Mouse (Mus musculus): ENCODE results near the gene Myo18b. TPM values are rescaled to one million over a fixed set of nuclear protein-coding genes. Genes with fewer than 3 reads are reported as not detected.

The Myo18b gene
- polyA plus RNA-seq, 1 experiment from 2014 or later = 22.2 TPM

DNA sequence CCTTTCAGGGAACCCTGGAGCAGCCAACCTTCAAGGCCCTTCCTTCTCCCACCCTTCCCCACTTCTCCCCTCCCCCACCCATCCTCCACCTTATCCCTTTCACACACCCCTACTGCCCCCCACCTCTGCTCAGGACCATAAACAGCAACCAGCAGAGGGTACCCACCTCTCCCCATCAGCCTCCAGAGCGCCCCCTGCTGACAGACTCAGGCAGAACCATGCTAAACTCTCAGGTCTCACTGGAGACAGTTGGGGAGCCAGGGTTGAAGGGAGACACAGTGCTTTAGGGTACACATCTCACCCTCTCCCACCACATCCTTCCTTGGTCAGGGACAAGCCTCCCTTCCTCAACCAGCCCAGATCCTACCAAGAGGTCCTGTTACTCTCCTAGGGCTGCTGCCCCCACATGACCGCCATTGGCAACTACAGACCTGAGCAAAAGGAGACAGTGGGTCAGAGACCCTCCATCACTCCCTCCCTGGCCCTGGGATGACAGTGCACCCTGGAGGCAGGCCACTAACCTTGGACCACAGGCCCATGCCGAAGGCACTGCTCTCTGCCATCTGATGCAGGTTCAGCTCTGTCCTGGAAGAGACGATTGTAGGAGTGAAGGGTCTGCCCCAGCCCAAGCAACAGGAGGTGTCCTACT lies 31.3 kb downstream of the Myo18b start:
- Histone ChIP-seq H3K27ac (ENCODE audit: low read depth, low read length) (no peak overlapping the region), H3K9me3 (replicated peaks; ENCODE audit: control insufficient read depth, low read length) (no peaks in the 10 kb centered on the region), H3K36me3 (ENCODE audit: control insufficient read depth, insufficient read depth, low read length) (peaks cover 8% of the 10 kb centered on the region; the same call in 1 of the 2 replicates), H3K4me3 (ENCODE audit: low read depth, low read length) (no peak overlapping the region), H3K9ac (ENCODE audit: low read depth, low read length) (no peak overlapping the region), H3K4me1 (ENCODE audit: control insufficient read depth, insufficient read depth, low read length) (no peaks in the 10 kb centered on the region), H3K27me3 (ENCODE audit: control insufficient read depth, insufficient read depth, low read length) (no peaks in the 10 kb centered on the region), H3K4me2 (no peak overlapping the region)
- no peak for ATAC-seq (replicated peaks; ENCODE audit: insufficient number of reproducible peaks, low FRiP score, low TSS enrichment)
- WGBS (ENCODE audit: insufficient replicate concordance) = 48% methylated on average over 4 of the region's 4 CpGs

- Histone ChIP-seq H3K27me3 (ENCODE audit: control insufficient read depth, insufficient read depth, low read length) (no peaks in the 10 kb centered on the region), H3K9me3 (replicated peaks; ENCODE audit: control insufficient read depth, low read length) (no peaks in the 10 kb centered on the region), H3K9ac (ENCODE audit: low read depth, low read length) (no peak overlapping the region), H3K36me3 (ENCODE audit: control insufficient read depth, insufficient read depth, low read length) (peaks cover 3% of the 10 kb centered on the region; the same call in 1 of the 2 replicates), H3K4me3 (ENCODE audit: low read depth, low read length) (no peak overlapping the region), H3K27ac (ENCODE audit: low read depth, low read length) (no peak overlapping the region), H3K4me1 (ENCODE audit: control insufficient read depth, insufficient read depth, low read length) (no peaks in the 10 kb centered on the region), H3K4me2 (no peak overlapping the region)
- 69% methylated on average over 12 of the region's 12 CpGs for WGBS (ENCODE audit: insufficient replicate concordance)
- no peak for ATAC-seq (replicated peaks; ENCODE audit: insufficient number of reproducible peaks, low FRiP score, low TSS enrichment)
These were observed 36.7 kb downstream of the Myo18b start for GRCm38 (mm10) chr5:112859379-112860035.

DNA sequence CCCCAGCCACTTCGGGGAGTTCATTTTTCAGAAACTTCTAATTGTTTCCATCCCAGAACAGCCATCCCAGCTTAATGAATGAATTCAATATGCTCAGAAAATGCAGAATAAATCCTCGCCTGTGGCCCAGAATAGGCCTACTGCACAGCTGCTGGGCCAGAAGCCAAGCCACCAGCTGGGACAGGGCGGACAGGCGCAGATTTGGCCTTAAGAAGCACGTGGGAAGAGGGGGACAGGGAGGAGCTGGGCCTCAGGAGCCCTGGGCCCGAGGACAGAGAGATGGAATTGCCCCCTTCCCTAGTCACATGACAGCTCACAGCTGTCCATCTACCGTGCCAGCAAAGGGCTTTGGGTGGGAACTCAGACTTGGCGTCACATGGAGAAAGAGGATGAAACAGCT lies 43.0 kb downstream of the Myo18b start:
- 58% methylated on average over 8 of the region's 8 CpGs for WGBS (ENCODE audit: insufficient replicate concordance)
- Histone ChIP-seq H3K4me3 (ENCODE audit: low read depth, low read length) (no peak overlapping the region), H3K27ac (ENCODE audit: low read depth, low read length) (no peak overlapping the region), H3K4me1 (ENCODE audit: control insufficient read depth, insufficient read depth, low read length) (peaks cover 20% of the 10 kb centered on the region), H3K36me3 (ENCODE audit: control insufficient read depth, insufficient read depth, low read length) (no peaks in the 10 kb centered on the region; the same call in 1 of the 2 replicates), H3K4me2 (no peak overlapping the region), H3K9ac (ENCODE audit: low read depth, low read length) (no peak overlapping the region), H3K9me3 (replicated peaks; ENCODE audit: control insufficient read depth, low read length) (no peaks in the 10 kb centered on the region), H3K27me3 (ENCODE audit: control insufficient read depth, insufficient read depth, low read length) (0 out of 2 replicates have a peak, but pooled peaks cover 4% of the 10 kb centered on the region)
- ATAC-seq (replicated peaks; ENCODE audit: insufficient number of reproducible peaks, low FRiP score, low TSS enrichment) = no peak

DNA sequence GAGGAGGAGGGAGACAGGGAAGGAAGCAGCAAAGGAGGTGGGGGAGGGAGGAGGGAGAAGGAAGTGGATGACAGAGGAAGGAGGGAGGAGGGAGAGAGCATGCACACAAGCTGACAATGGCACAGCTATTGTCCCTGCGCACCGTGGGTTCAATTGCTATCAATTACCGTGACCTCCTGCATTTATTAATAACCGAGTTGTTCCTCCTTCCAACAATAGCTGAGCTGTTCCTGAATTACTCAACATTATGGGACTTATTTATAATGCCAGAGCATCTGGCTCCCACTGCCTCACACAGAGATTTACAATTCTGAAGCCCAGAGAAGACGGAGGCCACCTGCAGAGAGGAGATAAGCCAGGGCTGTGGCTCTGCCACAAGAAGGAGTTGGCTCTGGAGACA lies 44.8 kb downstream of the Myo18b start:
- no peak overlapping the region for H3K9ac ChIP-seq (ENCODE audit: low read depth, low read length)
- no peaks in the 10 kb centered on the region for H3K36me3 ChIP-seq (ENCODE audit: control insufficient read depth, insufficient read depth, low read length)
- no peak overlapping the region for H3K4me3 ChIP-seq (ENCODE audit: low read depth, low read length)
- ATAC-seq (replicated peaks; ENCODE audit: insufficient number of reproducible peaks, low FRiP score, low TSS enrichment) = no peak
- no peak overlapping the region for H3K27ac ChIP-seq (ENCODE audit: low read depth, low read length)
- H3K4me1 ChIP-seq (ENCODE audit: control insufficient read depth, insufficient read depth, low read length) = peaks cover 20% of the 10 kb centered on the region
- no peaks in the 10 kb centered on the region for H3K9me3 ChIP-seq (replicated peaks; ENCODE audit: control insufficient read depth, low read length)
- WGBS (ENCODE audit: insufficient replicate concordance) = 45% methylated on average over 5 of the region's 5 CpGs
- 0 out of 2 replicates have a peak, but pooled peaks cover 4% of the 10 kb centered on the region for H3K27me3 ChIP-seq (ENCODE audit: control insufficient read depth, insufficient read depth, low read length)
- no peak overlapping the region for H3K4me2 ChIP-seq

- H3K36me3 ChIP-seq (ENCODE audit: control insufficient read depth, insufficient read depth, low read length) = no peaks in the 10 kb centered on the region
- no peak overlapping the region for H3K27ac ChIP-seq (ENCODE audit: low read depth, low read length)
- no peak overlapping the region for H3K4me2 ChIP-seq
- no peaks in the 10 kb centered on the region for H3K9me3 ChIP-seq (replicated peaks; ENCODE audit: control insufficient read depth, low read length)
- 12% methylated on average over 15 of the region's 16 CpGs for WGBS (ENCODE audit: insufficient replicate concordance)
- no peak overlapping the region for H3K9ac ChIP-seq (ENCODE audit: low read depth, low read length)
- no peak; the same call in 1 of the 2 replicates for ATAC-seq (replicated peaks; ENCODE audit: insufficient number of reproducible peaks, low FRiP score, low TSS enrichment)
- no peak overlapping the region for H3K4me3 ChIP-seq (ENCODE audit: low read depth, low read length)
- H3K27me3 ChIP-seq (ENCODE audit: control insufficient read depth, insufficient read depth, low read length) = 0 out of 2 replicates have a peak, but pooled peaks cover 4% of the 10 kb centered on the region
- H3K4me1 ChIP-seq (ENCODE audit: control insufficient read depth, insufficient read depth, low read length) = peaks cover 20% of the 10 kb centered on the region
These were observed 47.4 kb downstream of the Myo18b start for GRCm38 (mm10) chr5:112848586-112849280.

GRCm38 (mm10) chr5:112847985-112848542 lies 48.1 kb downstream of the Myo18b start:
- H3K9me3 ChIP-seq (replicated peaks; ENCODE audit: control insufficient read depth, low read length) = no peaks in the 10 kb centered on the region
- WGBS (ENCODE audit: insufficient replicate concordance) = 26% methylated on average over 25 of the region's 25 CpGs
- H3K4me3 ChIP-seq (ENCODE audit: low read depth, low read length) = no peak overlapping the region
- 0 out of 2 replicates have a peak, but pooled peaks cover 4% of the 10 kb centered on the region for H3K27me3 ChIP-seq (ENCODE audit: control insufficient read depth, insufficient read depth, low read length)
- ATAC-seq (replicated peaks; ENCODE audit: insufficient number of reproducible peaks, low FRiP score, low TSS enrichment) = no peak
- peaks cover 20% of the 10 kb centered on the region for H3K4me1 ChIP-seq (ENCODE audit: control insufficient read depth, insufficient read depth, low read length)
- H3K4me2 ChIP-seq = no peak overlapping the region
- no peak overlapping the region for H3K27ac ChIP-seq (ENCODE audit: low read depth, low read length)
- no peak overlapping the region for H3K9ac ChIP-seq (ENCODE audit: low read depth, low read length)
- H3K36me3 ChIP-seq (ENCODE audit: control insufficient read depth, insufficient read depth, low read length) = no peaks in the 10 kb centered on the region

DNA sequence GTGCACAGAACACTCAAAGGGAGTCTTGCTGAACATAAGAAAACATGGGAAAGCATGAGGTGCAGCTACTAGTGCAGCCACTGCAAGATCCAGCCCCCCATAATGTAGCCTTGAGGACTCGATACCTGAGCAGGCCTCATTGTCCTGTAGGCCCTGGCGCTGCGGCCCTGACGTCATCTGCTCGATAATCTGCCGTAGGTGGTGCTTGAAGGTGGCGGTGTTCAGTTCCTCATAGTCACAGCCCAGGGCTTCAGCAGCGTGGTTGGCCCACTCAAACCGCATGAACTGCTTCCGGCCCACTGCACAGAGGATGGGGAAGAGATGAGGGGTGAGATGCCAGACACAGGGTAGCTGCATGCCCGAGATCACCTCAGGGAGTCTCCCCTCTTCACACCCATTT lies 50.0 kb downstream of the Myo18b start:
- H3K4me2 ChIP-seq = no peak overlapping the region
- H3K4me3 ChIP-seq (ENCODE audit: low read depth, low read length) = no peak overlapping the region
- H3K27ac ChIP-seq (ENCODE audit: low read depth, low read length) = no peak overlapping the region
- no peak overlapping the region for H3K9ac ChIP-seq (ENCODE audit: low read depth, low read length)
- 82% methylated on average over 11 of the region's 11 CpGs for WGBS (ENCODE audit: insufficient replicate concordance)
- ATAC-seq (replicated peaks; ENCODE audit: insufficient number of reproducible peaks, low FRiP score, low TSS enrichment) = no peak
- H3K9me3 ChIP-seq (replicated peaks; ENCODE audit: control insufficient read depth, low read length) = no peaks in the 10 kb centered on the region
- 0 out of 2 replicates have a peak, but pooled peaks cover 4% of the 10 kb centered on the region for H3K27me3 ChIP-seq (ENCODE audit: control insufficient read depth, insufficient read depth, low read length)
- no peaks in the 10 kb centered on the region for H3K36me3 ChIP-seq (ENCODE audit: control insufficient read depth, insufficient read depth, low read length)
- peaks cover 14% of the 10 kb centered on the region for H3K4me1 ChIP-seq (ENCODE audit: control insufficient read depth, insufficient read depth, low read length)

GRCm38 (mm10) chr5:112844460-112844859 lies 51.7 kb downstream of the Myo18b start:
- 80% methylated on average over 3 of the region's 3 CpGs for WGBS (ENCODE audit: insufficient replicate concordance)
- ATAC-seq (replicated peaks; ENCODE audit: insufficient number of reproducible peaks, low FRiP score, low TSS enrichment) = no peak
- no peak overlapping the region for H3K9ac ChIP-seq (ENCODE audit: low read depth, low read length)
- no peak overlapping the region for H3K4me3 ChIP-seq (ENCODE audit: low read depth, low read length)
- H3K36me3 ChIP-seq (ENCODE audit: control insufficient read depth, insufficient read depth, low read length) = no peaks in the 10 kb centered on the region
- 0 out of 2 replicates have a peak, but pooled peaks cover 4% of the 10 kb centered on the region for H3K27me3 ChIP-seq (ENCODE audit: control insufficient read depth, insufficient read depth, low read length)
- H3K27ac ChIP-seq (ENCODE audit: low read depth, low read length) = no peak overlapping the region
- H3K4me2 ChIP-seq = no peak overlapping the region
- H3K9me3 ChIP-seq (replicated peaks; ENCODE audit: control insufficient read depth, low read length) = no peaks in the 10 kb centered on the region
- peaks cover 11% of the 10 kb centered on the region for H3K4me1 ChIP-seq (ENCODE audit: control insufficient read depth, insufficient read depth, low read length)
